Mouse (Mus musculus): ENCODE measurements at regions not wholly inside any gene's neighbourhood (a gene's known extent, or its start where the extent isn't known, plus 50 kb on each side); places are given as distances from the start of the nearest gene placed in this dataset.
A peak's percentile ranks its signal among the peaks of the same experiment; 100 is the strongest.

DNA sequence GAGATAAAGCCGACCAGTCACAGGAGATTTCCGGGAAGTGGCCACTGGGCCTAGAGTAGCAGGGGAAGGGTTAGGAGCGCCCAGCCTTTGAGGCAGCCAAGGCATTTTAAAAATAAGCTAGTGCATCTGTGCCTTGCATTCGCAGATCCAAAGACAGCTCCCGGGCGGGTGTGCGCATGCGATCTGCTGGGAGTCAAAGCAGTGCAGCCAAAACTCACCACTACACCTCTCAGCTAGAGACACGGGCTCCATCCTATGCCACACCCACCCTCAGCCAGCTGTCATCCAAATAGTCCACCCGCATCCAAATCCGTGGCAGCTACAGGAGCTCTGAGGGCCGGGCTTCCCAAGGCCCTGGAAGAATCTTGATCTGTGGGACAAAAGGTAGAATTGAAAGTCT, 220.2 kb upstream of the Sulf2 start:
- Histone ChIP-seq H3K27ac (no peak overlapping the region), H3K4me3 (no peak overlapping the region)
- TF ChIP-seq CTCF (conservative IDR thresholded peaks at IDR 0.05): no peak
- no peak for DNase-seq (ENCODE audit: low spot score in 2 of 2)

GRCm38 (mm10) chr2:166370776-166371175, 215.3 kb upstream of the Sulf2 start:
- no peak overlapping the region for H3K4me3 ChIP-seq
- H3K27ac ChIP-seq: no peak overlapping the region
- TF ChIP-seq CTCF (conservative IDR thresholded peaks at IDR 0.05): no peak
- no peak for DNase-seq (ENCODE audit: low spot score in 2 of 2)

DNA sequence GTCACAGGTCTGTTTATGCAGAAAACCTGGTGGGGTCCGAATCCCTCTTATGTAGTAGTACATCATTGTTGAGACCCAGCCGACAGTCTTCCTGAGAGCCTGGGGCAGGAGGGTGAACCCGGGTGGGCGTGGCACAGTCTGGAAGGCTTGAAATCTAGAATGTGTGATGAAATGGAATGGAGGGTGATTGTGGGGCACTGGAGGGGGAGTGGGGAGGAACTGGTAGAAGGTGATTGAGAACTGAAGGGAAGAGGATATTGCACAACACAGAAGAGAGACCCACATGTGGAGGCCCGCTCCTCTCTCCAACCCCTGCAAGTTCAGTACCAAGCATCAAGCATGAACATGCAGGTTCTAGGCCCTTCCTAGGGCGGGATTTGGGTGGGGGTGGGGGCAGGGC, 206.2 kb upstream of the Sulf2 start:
- DNase-seq (ENCODE audit: low spot score in 2 of 2): no peak
- H3K4me3 ChIP-seq: no peak overlapping the region
- H3K27ac ChIP-seq: no peak overlapping the region
- no peak for TF ChIP-seq CTCF (conservative IDR thresholded peaks at IDR 0.05)

- peak; percentile 47 to 72 for DNase-seq (ENCODE audit: low spot score in 2 of 2)
- Histone ChIP-seq H3K4me3 (no peak overlapping the region), H3K27ac (no peak overlapping the region)
- no peak for TF ChIP-seq CTCF (conservative IDR thresholded peaks at IDR 0.05)
These were observed 205.3 kb upstream of the Sulf2 start for GRCm38 (mm10) chr2:166360786-166361185.

- no peak for TF ChIP-seq CTCF (conservative IDR thresholded peaks at IDR 0.05)
- Histone ChIP-seq H3K27ac (peak overlapping the region; percentile 18; the same call in 1 of the 2 replicates), H3K4me3 (no peak overlapping the region)
- peak in 1 of 2 experiments; percentile 39 for DNase-seq (ENCODE audit: low spot score in 2 of 2)
These were observed 204.5 kb upstream of the Sulf2 start for GRCm38 (mm10) chr2:166359995-166360394.

DNA sequence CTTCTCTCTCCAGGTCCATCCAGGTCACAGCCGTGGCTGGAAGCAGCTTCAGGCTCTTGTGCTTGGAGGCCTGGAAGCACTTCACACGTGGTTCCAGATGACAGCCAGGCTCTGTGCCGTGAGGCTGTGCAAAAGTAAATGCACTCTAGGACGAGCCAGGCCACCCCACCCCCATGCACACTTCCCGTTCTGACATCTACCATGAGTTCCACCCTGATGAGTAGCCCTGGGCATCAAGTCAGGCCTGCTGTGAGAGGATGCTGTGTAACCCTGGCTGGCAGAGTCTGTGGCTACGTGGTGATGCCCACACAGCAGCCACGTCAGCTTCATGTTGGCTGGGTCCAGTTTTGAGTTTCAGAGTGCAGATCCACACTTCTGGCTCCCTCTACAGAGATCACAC, 202.4 kb upstream of the Sulf2 start:
- TF ChIP-seq CTCF (conservative IDR thresholded peaks at IDR 0.05): no peak
- DNase-seq (ENCODE audit: low spot score in 2 of 2): no peak
- Histone ChIP-seq H3K4me3 (no peak overlapping the region), H3K27ac (no peak overlapping the region)

DNA sequence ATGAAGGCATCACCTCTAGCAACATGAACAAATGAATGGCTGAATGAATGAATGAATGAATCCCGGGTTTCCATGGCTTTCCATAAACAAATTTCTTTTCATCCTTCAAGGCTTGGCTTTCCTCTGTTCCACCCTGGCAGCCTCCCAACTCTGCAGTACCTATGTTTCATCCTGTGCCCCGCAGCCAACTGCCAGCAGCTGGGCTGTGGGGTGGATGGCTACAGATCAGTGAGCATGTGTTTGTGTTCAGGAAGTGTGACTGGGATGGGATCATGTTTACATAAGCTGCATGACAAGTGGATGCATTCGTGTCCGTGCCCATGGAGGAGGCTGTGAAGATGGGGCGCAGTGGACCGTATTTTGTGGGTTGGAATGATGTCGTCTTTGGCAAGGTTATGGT, 200.5 kb upstream of the Sulf2 start:
- Histone ChIP-seq H3K27ac (no peak overlapping the region), H3K4me3 (no peak overlapping the region)
- DNase-seq (ENCODE audit: low spot score in 2 of 2): no peak
- TF ChIP-seq CTCF (conservative IDR thresholded peaks at IDR 0.05): no peak

- no peak overlapping the region for H3K4me3 ChIP-seq
- no peak for DNase-seq (ENCODE audit: low spot score in 2 of 2)
- TF ChIP-seq CTCF (conservative IDR thresholded peaks at IDR 0.05): no peak
- no peak overlapping the region for H3K27ac ChIP-seq
These were observed 200.0 kb upstream of the Sulf2 start for GRCm38 (mm10) chr2:166355446-166355845.

GRCm38 (mm10) chr2:166354391-166354790, 198.9 kb upstream of the Sulf2 start:
- no peak for TF ChIP-seq CTCF (conservative IDR thresholded peaks at IDR 0.05)
- DNase-seq (ENCODE audit: low spot score in 2 of 2): no peak
- no peak overlapping the region for H3K4me3 ChIP-seq
- H3K27ac ChIP-seq: no peak overlapping the region

- Histone ChIP-seq H3K27ac (no peak overlapping the region), H3K4me3 (no peak overlapping the region)
- DNase-seq (ENCODE audit: low spot score in 2 of 2): no peak
- TF ChIP-seq CTCF (conservative IDR thresholded peaks at IDR 0.05): no peak
These were observed 198.1 kb upstream of the Sulf2 start for GRCm38 (mm10) chr2:166353447-166354111.

GRCm38 (mm10) chr2:166351984-166352383, 196.5 kb upstream of the Sulf2 start:
- Histone ChIP-seq H3K4me3 (no peak overlapping the region), H3K27ac (no peak overlapping the region)
- no peak for DNase-seq (ENCODE audit: low spot score in 2 of 2)
- no peak for TF ChIP-seq CTCF (conservative IDR thresholded peaks at IDR 0.05)

- no peak overlapping the region for H3K4me3 ChIP-seq
- H3K27ac ChIP-seq: no peak overlapping the region
- TF ChIP-seq CTCF (conservative IDR thresholded peaks at IDR 0.05): no peak
- DNase-seq (ENCODE audit: low spot score in 2 of 2): no peak
These were observed 196.1 kb upstream of the Sulf2 start for GRCm38 (mm10) chr2:166351581-166351980.

GRCm38 (mm10) chr2:166348654-166349053, 193.2 kb upstream of the Sulf2 start:
- no peak for DNase-seq (ENCODE audit: low spot score in 2 of 2)
- Histone ChIP-seq H3K4me3 (no peak overlapping the region), H3K27ac (no peak overlapping the region)
- TF ChIP-seq CTCF (conservative IDR thresholded peaks at IDR 0.05): no peak

GRCm38 (mm10) chr2:166346421-166347182, 191.1 kb upstream of the Sulf2 start:
- no peak overlapping the region for H3K27ac ChIP-seq

More at GRCm38 (mm10) chr2:166346421-166347182, 191.1 kb upstream of the Sulf2 start:
- TF ChIP-seq CTCF (conservative IDR thresholded peaks at IDR 0.05): no peak
- no peak overlapping the region for H3K4me3 ChIP-seq
- DNase-seq (ENCODE audit: low spot score in 2 of 2): no peak
